Mouse (Mus musculus) heart, embryonic 14.5 days (tissue): Measurements from ENCODE around the gene Trim9. TPM values are rescaled to one million over a fixed set of nuclear protein-coding genes. Genes with fewer than 3 reads are reported as not detected.

Experiments
- ATAC-seq: fragments of 200-750 bp; cut with Nextera tagmentation; 2 replicates; pipeline ENCODE4 v1.8.0; 2017; ENCODE audit warnings: low read depth, moderate TSS enrichment; ENCODE audit not compliant: insufficient number of reproducible peaks, insufficient read depth, low FRiP score
- H3K27ac ChIP-seq, 2 experiments: fragments of 200-500 bp in 1 of 2; fragments of 300-500 bp in 1 of 2; sonication (generic) in 1 of 2; replicated peaks in 1 of 2; 2 replicates each; pipeline ENCODE4 v1.5.1; 2012 to 2014; ENCODE audit warnings: low read depth in 2 of 2, low read length in 2 of 2, control low read depth in 1 of 2, mild to moderate bottlenecking in 1 of 2, mixed read lengths in 1 of 2; ENCODE audit not compliant: control insufficient read depth in 1 of 2, insufficient read depth in 1 of 2
- H3K27me3 ChIP-seq: fragments of 300-500 bp; sonication (generic); 2 replicates; pipeline ENCODE4 v1.6.1; 2014; ENCODE audit warnings: mild to moderate bottlenecking, low read length, control low read depth; ENCODE audit not compliant: control insufficient read depth, insufficient read depth
- H3K36me3 ChIP-seq: fragments of 300-500 bp; sonication (generic); 2 replicates; pipeline ENCODE4 v1.6.1; 2014; ENCODE audit warnings: mild to moderate bottlenecking, control low read depth, low read length, mixed read lengths; ENCODE audit not compliant: control insufficient read depth, insufficient read depth
- H3K4me1 ChIP-seq, 2 experiments: fragments of 200-500 bp in 1 of 2; fragments of 300-500 bp in 1 of 2; sonication (generic) in 1 of 2; 2 replicates each; pipeline ENCODE4 v1.6.1; 2012 to 2014; ENCODE audit warnings: low read length in 2 of 2, control low read depth in 1 of 2, mixed read lengths in 1 of 2; ENCODE audit not compliant: control insufficient read depth in 2 of 2, insufficient read depth in 2 of 2
- H3K4me2 ChIP-seq: fragments of 300-500 bp; sonication (generic); 2 replicates; pipeline ENCODE4 v1.6.1; 2014; ENCODE audit warnings: mild to moderate bottlenecking, low read length
- H3K4me3 ChIP-seq, 2 experiments: fragments of 200-500 bp in 1 of 2; fragments of 300-500 bp in 1 of 2; sonication (generic) in 1 of 2; 2 replicates each; pipeline ENCODE4 v1.5.1; 2012 to 2014; ENCODE audit warnings: low read length in 2 of 2, mild to moderate bottlenecking in 2 of 2, control low read depth in 1 of 2, low read depth in 1 of 2, moderate library complexity in 1 of 2; ENCODE audit not compliant: control insufficient read depth in 1 of 2, insufficient read depth in 1 of 2
- H3K9ac ChIP-seq: fragments of 300-500 bp; sonication (generic); 2 replicates; pipeline ENCODE4 v1.6.1; 2014; ENCODE audit warnings: mild to moderate bottlenecking, low read length
- H3K9me3 ChIP-seq: fragments of 300-500 bp; sonication (generic); 2 replicates; pipeline ENCODE4 v1.6.1; 2016; ENCODE audit warnings: low read length, control low read depth; ENCODE audit not compliant: control insufficient read depth
- WGBS: fragments of 180-500 bp; shearing (Covaris S2); extraction: QIAGEN DNeasy Blood & Tissue Kit; methylation state at CpG from one replicate; pipeline ENCODE4 v1.1.7; 2014; 5-methylcytosine and 5-hydroxymethylcytosine counted together
- polyA plus RNA-seq: library from polyadenylated mRNA; unstranded; fragments of >200 nt; fragmentation: Nextera tagmentation; extraction: Ambion mirVana; gene quantifications from 2 replicates; pipeline ENCODE4 v1.2.1, GENCODE M21; 2014

The Trim9 gene
- polyA plus RNA-seq, 1 experiment from 2014 or later, result 0.30 TPM

- WGBS, result 47% methylated on average over 2 of the region's 2 CpGs
Measured at GRCm38 (mm10) chr12:70326393-70326792, 21.0 kb downstream of the Trim9 start.

DNA sequence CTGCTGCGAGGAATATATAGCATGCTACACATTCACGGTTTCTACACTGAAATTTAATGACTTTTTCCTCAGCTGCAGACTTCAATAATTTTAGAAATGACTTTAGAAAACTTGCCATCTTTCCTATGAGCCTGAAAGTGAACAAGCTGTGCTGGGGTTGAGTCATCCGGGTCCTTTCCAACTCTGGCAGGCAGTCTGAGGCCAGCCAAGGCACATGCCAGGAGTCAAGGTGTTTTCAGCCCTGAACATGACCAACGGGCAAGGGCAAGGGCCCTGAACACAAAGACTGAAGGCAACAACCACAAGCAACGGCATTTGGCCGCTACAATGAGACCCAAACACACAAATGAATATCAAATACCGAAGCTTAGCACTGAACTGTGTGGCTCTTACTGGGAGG, 21.6 kb downstream of the Trim9 start:
- H3K27me3 ChIP-seq, result no peaks in the 10 kb centered on the region
- H3K27ac ChIP-seq, result no peak overlapping the region
- no peaks in the 10 kb centered on the region for H3K36me3 ChIP-seq
- H3K4me1 ChIP-seq, result peaks cover 4 to 5% of the 10 kb centered on the region in 2 experiments; a peak in 3 of 4 replicates
- no peak overlapping the region for H3K9ac ChIP-seq
- H3K9me3 ChIP-seq, result no peaks in the 10 kb centered on the region
- no peak overlapping the region for H3K4me3 ChIP-seq
- H3K4me2 ChIP-seq, result no peak overlapping the region
- 79% methylated on average over 7 of the region's 7 CpGs for WGBS
- ATAC-seq, result no peak

More at GRCm38 (mm10) chr12:70326393-70326792, 21.0 kb downstream of the Trim9 start:
- peaks cover 4 to 5% of the 10 kb centered on the region in 2 experiments; a peak in 3 of 4 replicates for H3K4me1 ChIP-seq
- no peak overlapping the region for H3K4me3 ChIP-seq
- H3K36me3 ChIP-seq, result no peaks in the 10 kb centered on the region
- ATAC-seq, result no peak
- no peaks in the 10 kb centered on the region for H3K9me3 ChIP-seq
- no peak overlapping the region for H3K4me2 ChIP-seq
- H3K27ac ChIP-seq, result no peak overlapping the region
- no peak overlapping the region for H3K9ac ChIP-seq
- no peaks in the 10 kb centered on the region for H3K27me3 ChIP-seq

DNA sequence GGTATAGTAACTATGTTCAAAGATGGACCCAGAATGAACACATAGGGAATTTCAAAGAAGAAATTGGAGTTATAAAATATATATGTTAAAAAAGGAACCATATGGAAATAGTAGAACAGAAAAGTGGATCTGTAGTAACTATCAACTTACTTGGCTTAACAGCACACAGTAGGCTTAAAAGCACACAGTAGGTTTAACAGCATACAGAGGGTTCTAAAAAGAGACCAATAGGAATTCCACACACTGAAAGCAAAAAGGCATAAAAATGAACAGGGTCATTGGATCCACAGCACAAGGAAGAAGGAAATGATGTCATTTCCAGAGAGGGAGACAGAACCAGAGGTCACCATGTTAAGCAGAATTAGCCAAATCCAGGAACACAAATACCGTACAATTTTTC, 24.6 kb downstream of the Trim9 start:
- no peak for ATAC-seq
- H3K4me1 ChIP-seq, result no peaks in the 10 kb centered on the region
- H3K4me2 ChIP-seq, result no peak overlapping the region
- no peak overlapping the region for H3K9ac ChIP-seq
- no peaks in the 10 kb centered on the region for H3K36me3 ChIP-seq
- WGBS, result 53% methylated on average over 1 of the region's 1 CpGs
- no peaks in the 10 kb centered on the region for H3K27me3 ChIP-seq
- H3K4me3 ChIP-seq, result no peak overlapping the region
- H3K27ac ChIP-seq, result no peak overlapping the region
- no peaks in the 10 kb centered on the region for H3K9me3 ChIP-seq

- WGBS, result 77% methylated on average over 9 of the region's 9 CpGs
- Histone ChIP-seq H3K27ac (no peak overlapping the region), H3K9ac (no peak overlapping the region), H3K9me3 (no peaks in the 10 kb centered on the region), H3K4me3 (no peak overlapping the region), H3K27me3 (no peaks in the 10 kb centered on the region), H3K36me3 (no peaks in the 10 kb centered on the region), H3K4me1 (no peaks in the 10 kb centered on the region), H3K4me2 (no peak overlapping the region)
- ATAC-seq, result no peak
Measured at GRCm38 (mm10) chr12:70316147-70316546, 31.3 kb downstream of the Trim9 start.

GRCm38 (mm10) chr12:70307881-70308280, 39.5 kb downstream of the Trim9 start:
- no peak overlapping the region for H3K4me3 ChIP-seq
- H3K4me2 ChIP-seq, result no peak overlapping the region
- H3K4me1 ChIP-seq, result no peaks in the 10 kb centered on the region
- ATAC-seq, result no peak
- no peak overlapping the region for H3K27ac ChIP-seq
- no peaks in the 10 kb centered on the region for H3K27me3 ChIP-seq
- no peaks in the 10 kb centered on the region for H3K9me3 ChIP-seq
- H3K36me3 ChIP-seq, result no peaks in the 10 kb centered on the region
- H3K9ac ChIP-seq, result no peak overlapping the region
- WGBS, result 80% methylated on average over 7 of the region's 7 CpGs

DNA sequence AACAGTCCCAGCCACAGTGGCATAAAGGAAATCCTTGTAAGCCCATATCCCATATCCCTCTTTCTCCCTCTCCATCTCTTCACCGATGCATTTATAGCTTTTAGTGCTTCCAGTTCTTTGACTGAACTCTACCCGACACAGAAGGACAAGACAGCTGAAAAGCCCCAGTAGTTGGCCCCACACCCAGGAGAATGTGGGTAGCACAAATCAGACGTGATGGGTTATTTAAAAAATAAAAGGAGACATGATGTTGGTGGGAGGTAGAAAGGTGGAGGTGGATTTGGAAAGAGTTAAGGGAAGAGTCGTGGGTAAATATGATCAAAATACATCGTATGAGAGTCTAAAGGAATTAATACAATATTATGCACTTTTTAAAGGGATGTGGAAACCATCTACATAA, 40.4 kb downstream of the Trim9 start:
- Histone ChIP-seq H3K4me3 (no peak overlapping the region), H3K4me2 (no peak overlapping the region), H3K4me1 (no peaks in the 10 kb centered on the region), H3K27me3 (no peaks in the 10 kb centered on the region), H3K36me3 (no peaks in the 10 kb centered on the region), H3K27ac (no peak overlapping the region), H3K9ac (no peak overlapping the region), H3K9me3 (no peaks in the 10 kb centered on the region)
- no peak for ATAC-seq
- WGBS, result 75% methylated on average over 5 of the region's 5 CpGs

DNA sequence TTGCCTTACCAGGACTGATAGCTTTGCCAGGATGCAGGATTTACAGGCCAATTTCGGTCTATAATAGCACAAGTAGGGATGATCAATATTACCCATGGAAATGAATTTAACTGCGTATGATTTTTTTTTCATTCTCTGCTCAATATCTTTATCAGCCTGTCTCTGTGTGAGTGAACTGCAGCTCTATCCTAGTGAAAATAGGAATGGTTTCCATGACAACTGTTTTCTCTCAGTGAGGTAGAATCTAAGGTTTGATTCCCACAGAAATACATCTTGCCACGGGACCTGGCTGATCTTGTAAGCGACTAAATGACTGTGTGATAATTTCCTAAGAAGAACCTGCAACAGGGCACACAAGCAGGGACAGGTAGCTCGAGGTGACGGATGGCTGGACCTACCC, 43.4 kb downstream of the Trim9 start:
- Histone ChIP-seq H3K27me3 (no peaks in the 10 kb centered on the region), H3K9me3 (no peaks in the 10 kb centered on the region), H3K4me3 (no peak overlapping the region), H3K4me1 (no peaks in the 10 kb centered on the region), H3K36me3 (no peaks in the 10 kb centered on the region), H3K9ac (no peak overlapping the region), H3K27ac (no peak overlapping the region), H3K4me2 (no peak overlapping the region)
- WGBS, result 83% methylated on average over 6 of the region's 6 CpGs
- no peak for ATAC-seq

DNA sequence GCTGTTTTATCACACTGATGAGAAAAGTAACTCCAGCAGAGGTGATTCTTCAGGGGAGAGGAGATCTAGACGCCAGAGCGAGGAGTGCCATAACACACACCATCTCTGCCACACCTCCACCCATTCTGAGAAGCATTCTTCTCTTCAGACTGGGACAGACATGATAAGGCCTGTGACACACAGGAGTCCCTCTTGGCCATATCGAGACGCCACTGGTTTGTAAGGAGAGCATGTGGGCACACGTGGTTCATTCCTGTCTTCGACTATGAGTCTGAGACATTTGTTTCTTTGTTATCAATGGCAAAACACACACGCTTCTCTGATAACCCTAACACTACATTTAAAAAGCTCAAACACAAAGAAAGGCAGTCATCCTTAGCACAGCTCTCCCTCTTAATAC, 43.9 kb downstream of the Trim9 start:
- H3K36me3 ChIP-seq, result no peaks in the 10 kb centered on the region
- H3K4me1 ChIP-seq, result no peaks in the 10 kb centered on the region
- no peak overlapping the region for H3K27ac ChIP-seq
- H3K4me3 ChIP-seq, result no peak overlapping the region
- no peak overlapping the region for H3K9ac ChIP-seq
- H3K9me3 ChIP-seq, result no peaks in the 10 kb centered on the region
- no peaks in the 10 kb centered on the region for H3K27me3 ChIP-seq
- ATAC-seq, result no peak
- H3K4me2 ChIP-seq, result no peak overlapping the region
- WGBS, result 38% methylated on average over 7 of the region's 7 CpGs
